Mouse (Mus musculus) limb, embryonic 15.5 days (tissue): ENCODE results near the gene Acot1. TPM values are rescaled to one million over a fixed set of nuclear protein-coding genes. Genes with fewer than 3 reads are reported as not detected.
"Not testable (repeated sequence)": the region's sequence is repeated elsewhere in the genome, so short reads cannot be mapped to it uniquely, and the experiment has no call there.

Source experiments
- ATAC-seq: fragments of 200-750 bp; cut with Nextera tagmentation; 2 replicates; pipeline ENCODE4 v1.8.0; 2017; ENCODE audit warnings: low read depth, moderate TSS enrichment; ENCODE audit not compliant: insufficient number of reproducible peaks, low FRiP score, low TSS enrichment
- H3K27ac ChIP-seq: fragments of 300-500 bp; sonication (generic); 2 replicates; pipeline ENCODE4 v1.5.1; 2015; ENCODE audit warnings: moderate library complexity, mild to moderate bottlenecking, inconsistent platforms
- H3K27me3 ChIP-seq: fragments of 300-500 bp; sonication (generic); 2 replicates; pipeline ENCODE4 v1.6.1; 2015; ENCODE audit warnings: inconsistent platforms
- H3K36me3 ChIP-seq: fragments of 300-500 bp; sonication (generic); 2 replicates; pipeline ENCODE4 v1.6.1; 2015; ENCODE audit warnings: inconsistent platforms
- H3K4me1 ChIP-seq: fragments of 300-500 bp; sonication (generic); 2 replicates; pipeline ENCODE4 v1.6.1; 2015; ENCODE audit warnings: inconsistent platforms
- H3K4me2 ChIP-seq: fragments of 300-500 bp; sonication (generic); 2 replicates; pipeline ENCODE4 v1.6.1; 2015; ENCODE audit warnings: mild to moderate bottlenecking, inconsistent platforms
- H3K4me3 ChIP-seq: fragments of 300-500 bp; sonication (generic); 2 replicates; pipeline ENCODE4 v1.5.1; 2015; ENCODE audit warnings: mild to moderate bottlenecking, inconsistent platforms
- H3K9ac ChIP-seq: fragments of 300-500 bp; sonication (generic); 2 replicates; pipeline ENCODE4 v1.6.1; 2015; ENCODE audit warnings: inconsistent platforms
- H3K9me3 ChIP-seq: fragments of 300-500 bp; sonication (generic); 2 replicates; pipeline ENCODE4 v1.6.1; 2016; ENCODE audit warnings: inconsistent platforms
- WGBS: fragments of 180-500 bp; shearing (Covaris S2); methylation state at CpG from one replicate; pipeline ENCODE4 v1.1.7; 2015; 5-methylcytosine and 5-hydroxymethylcytosine counted together
- polyA plus RNA-seq: library from polyadenylated mRNA; unstranded; fragments of >200 nt; fragmentation: Nextera tagmentation; extraction: Ambion mirVana; gene quantifications from 2 replicates; pipeline ENCODE4 v1.2.1, GENCODE M21; 2015

Acot1 gene
- polyA plus RNA-seq, 1 experiment from 2014 or later = 58.3 TPM

DNA sequence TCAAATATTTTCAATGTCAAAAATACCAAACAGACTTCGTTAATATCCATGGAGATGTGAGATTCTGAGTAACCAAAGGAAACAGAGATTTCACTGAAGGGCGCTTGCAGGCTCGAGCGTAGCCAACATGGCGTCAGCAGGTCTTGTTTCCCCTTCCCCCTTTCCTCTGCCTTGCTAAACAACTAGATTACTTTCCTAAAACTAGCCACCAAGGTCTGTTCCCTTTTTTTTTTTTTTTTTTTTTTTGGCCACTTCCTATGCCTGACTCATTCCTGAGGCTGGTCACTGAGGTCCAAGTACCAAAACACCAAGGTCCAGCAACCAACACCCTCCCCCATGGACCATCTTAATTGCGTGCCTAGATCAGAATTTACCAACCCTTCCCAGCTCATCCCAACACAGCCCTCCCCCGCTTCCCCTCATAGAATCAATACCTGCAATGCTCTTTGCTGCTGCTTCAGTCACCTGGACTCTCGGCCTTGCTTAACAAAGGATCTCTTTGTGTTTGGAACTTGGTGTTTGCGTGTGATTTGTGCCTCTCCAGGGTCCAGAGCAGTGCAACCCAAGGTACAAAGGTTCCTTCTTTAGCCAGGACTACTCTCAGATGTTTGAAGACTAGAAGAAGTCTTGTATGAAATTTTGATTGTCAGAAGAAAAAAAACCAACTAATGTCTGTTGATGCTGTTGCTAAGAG lies 13.9 kb downstream of the Acot1 start:
- no peaks in the 10 kb centered on the region for H3K27me3 ChIP-seq
- no peak overlapping the region for H3K9ac ChIP-seq
- H3K4me2 ChIP-seq = no peak overlapping the region
- no peaks in the 10 kb centered on the region for H3K9me3 ChIP-seq
- H3K36me3 ChIP-seq = no peaks in the 10 kb centered on the region
- no peak overlapping the region for H3K27ac ChIP-seq
- no peak overlapping the region for H3K4me3 ChIP-seq
- no peaks in the 10 kb centered on the region for H3K4me1 ChIP-seq
- 78% methylated on average over 9 of the region's 9 CpGs for WGBS
- ATAC-seq = no peak

DNA sequence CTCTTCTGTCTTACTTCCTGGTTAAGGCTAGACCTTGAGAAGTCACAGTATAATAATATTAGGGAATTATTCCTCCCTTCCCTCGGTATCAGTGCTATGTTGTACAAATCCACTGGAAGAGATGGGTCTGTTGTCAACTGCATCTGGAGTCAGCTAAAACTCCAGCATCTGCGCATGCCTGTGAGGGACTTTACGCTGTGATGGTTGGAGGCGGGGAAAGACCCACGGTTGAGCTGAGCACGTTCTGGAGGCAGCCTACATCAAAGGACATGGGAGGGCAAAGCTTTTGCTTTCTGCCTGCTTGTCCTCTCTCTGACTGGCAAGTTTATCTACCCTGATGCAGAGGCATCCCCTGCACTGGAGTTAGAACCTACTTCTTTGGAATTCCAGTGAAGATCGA lies 16.6 kb downstream of the Acot1 start:
- no peak overlapping the region for H3K4me2 ChIP-seq
- ATAC-seq = no peak
- 81% methylated on average over 7 of the region's 7 CpGs for WGBS
- no peaks in the 10 kb centered on the region for H3K4me1 ChIP-seq
- no peak overlapping the region for H3K9ac ChIP-seq
- H3K27ac ChIP-seq = no peak overlapping the region
- H3K27me3 ChIP-seq = no peaks in the 10 kb centered on the region
- no peaks in the 10 kb centered on the region for H3K36me3 ChIP-seq
- no peaks in the 10 kb centered on the region for H3K9me3 ChIP-seq
- H3K4me3 ChIP-seq = no peak overlapping the region

DNA sequence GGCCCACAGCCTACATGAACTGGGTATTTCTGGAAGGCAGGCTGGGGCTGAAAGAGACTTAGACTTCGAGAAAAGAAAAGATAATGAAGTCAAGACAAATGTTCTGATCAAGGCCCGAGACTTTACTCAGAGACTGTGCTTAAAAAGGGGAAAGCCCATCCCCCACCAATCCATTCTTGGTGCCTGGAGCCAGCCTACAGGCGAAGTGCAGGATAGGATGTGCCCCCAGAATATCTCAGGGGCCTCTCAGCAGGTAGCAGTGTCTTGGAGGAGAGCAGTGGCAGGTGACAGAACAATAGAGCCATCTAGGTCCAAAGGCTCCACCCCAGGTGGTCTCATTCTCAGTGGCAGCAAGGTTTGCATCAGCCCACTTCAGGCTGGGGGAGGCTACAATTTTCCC lies 19.0 kb downstream of the Acot1 start:
- not testable (repeated sequence) for ATAC-seq, H3K9ac ChIP-seq, H3K27me3 ChIP-seq, H3K9me3 ChIP-seq, H3K4me3 ChIP-seq, H3K36me3 ChIP-seq, H3K27ac ChIP-seq, H3K4me2 ChIP-seq, H3K4me1 ChIP-seq
- 68% methylated on average over 3 of the region's 3 CpGs for WGBS

DNA sequence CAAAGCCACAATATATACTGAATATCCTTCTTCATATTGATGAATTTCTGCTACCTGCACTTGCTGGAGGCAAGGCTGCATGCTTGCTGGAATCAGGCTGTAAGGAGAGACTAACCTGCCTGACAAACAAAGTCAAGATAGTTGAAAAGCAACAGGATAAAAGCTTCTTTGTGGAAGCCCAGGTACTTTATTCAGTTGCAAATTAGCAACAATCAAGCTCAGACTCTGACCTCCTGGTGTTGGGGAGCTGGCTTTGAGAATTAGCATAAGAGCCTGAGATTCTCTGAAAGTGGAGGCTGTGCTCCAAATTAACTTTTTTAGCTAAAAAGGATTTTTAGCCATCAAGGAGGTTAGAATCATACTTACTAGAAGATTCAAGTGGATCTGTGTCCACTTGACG lies 19.8 kb downstream of the Acot1 start:
- H3K4me2 ChIP-seq, ATAC-seq, H3K27me3 ChIP-seq, H3K36me3 ChIP-seq, H3K4me3 ChIP-seq, H3K9me3 ChIP-seq, H3K4me1 ChIP-seq, H3K27ac ChIP-seq, H3K9ac ChIP-seq: not testable (repeated sequence)
- 100% methylated on average over 1 of the region's 1 CpGs for WGBS

DNA sequence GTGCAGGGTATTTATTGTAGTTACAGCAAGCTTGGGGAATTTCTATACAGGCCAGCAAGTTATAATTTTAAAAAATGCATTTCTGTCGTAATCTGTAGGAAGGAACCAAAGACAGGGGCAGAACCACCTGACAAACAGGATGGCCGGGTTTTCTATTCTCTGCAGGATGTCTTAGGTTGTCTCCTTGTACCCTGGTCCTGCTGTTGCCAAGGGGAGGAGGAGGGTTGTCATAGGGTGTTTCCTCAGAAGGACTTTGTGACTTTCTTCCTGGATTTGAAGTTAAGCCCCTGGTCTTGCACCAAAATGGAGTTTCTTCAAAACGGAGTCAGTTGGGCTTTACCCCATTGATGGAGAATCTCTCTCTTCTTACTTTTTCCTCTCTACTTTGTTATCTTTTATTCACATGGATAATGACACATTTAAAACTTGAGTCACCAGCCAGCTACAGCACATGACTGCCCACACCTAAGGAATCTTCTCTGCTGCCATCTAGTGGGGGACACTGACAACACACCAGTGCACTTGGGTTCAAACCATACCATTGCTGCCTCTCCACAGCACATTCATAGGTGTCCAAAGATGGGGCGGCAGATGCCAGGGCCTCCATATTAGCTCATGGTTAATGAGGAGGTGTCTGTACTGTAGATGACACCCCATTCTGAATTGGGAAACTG lies 21.5 kb downstream of the Acot1 start:
- WGBS = 63% methylated on average over 4 of the region's 4 CpGs
- Histone ChIP-seq H3K9me3 (no peaks in the 10 kb centered on the region), H3K4me2 (no peak overlapping the region), H3K27me3 (no peaks in the 10 kb centered on the region), H3K36me3 (no peaks in the 10 kb centered on the region), H3K27ac (no peak overlapping the region), H3K9ac (no peak overlapping the region), H3K4me3 (no peak overlapping the region), H3K4me1 (no peaks in the 10 kb centered on the region)
- ATAC-seq = no peak

DNA sequence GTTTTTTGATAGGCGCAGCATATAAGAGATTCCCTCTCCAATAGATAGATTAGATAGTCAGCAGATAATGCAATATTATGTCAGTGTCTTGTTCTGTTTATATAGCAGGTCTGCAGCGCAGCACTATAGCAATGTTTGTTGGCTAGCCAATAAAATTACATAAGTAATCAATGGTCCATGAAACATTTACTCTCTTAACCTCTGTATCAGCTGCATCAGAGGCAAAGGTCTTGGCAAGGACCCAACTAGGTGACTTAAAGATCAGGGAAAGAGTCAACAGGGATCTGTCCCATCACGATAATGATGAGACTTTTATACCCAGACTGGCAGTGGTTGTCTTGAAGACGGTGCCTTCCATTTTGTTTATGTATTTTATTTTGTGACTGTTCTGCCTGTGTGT lies 23.6 kb downstream of the Acot1 start:
- WGBS = 93% methylated on average over 4 of the region's 4 CpGs
- no peaks in the 10 kb centered on the region for H3K9me3 ChIP-seq
- no peaks in the 10 kb centered on the region for H3K4me1 ChIP-seq
- ATAC-seq = no peak
- no peak overlapping the region for H3K27ac ChIP-seq
- no peaks in the 10 kb centered on the region for H3K27me3 ChIP-seq
- H3K9ac ChIP-seq = no peak overlapping the region
- no peak overlapping the region for H3K4me2 ChIP-seq
- H3K36me3 ChIP-seq = no peaks in the 10 kb centered on the region
- no peak overlapping the region for H3K4me3 ChIP-seq

DNA sequence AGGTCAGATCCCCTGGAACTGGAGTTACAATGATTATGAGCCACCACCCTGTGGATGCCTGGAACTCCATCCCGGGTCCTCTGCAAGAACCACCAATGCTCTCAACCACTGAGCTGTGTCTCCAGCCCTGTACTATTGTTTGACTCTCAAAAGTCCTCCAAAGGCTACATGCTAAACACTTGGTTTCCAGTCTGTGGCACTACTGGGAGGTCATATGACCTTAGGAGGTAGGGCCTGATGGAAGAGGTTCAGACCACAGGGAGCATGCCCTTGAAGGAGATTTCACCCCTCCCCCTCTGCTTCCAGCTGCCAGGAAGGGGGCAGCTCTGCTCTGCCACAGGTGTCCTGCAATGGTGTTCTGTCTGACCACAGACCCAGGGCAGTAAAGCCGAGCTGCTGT lies 24.0 kb downstream of the Acot1 start:
- not testable (repeated sequence) for H3K27ac ChIP-seq, H3K27me3 ChIP-seq, H3K9me3 ChIP-seq, H3K36me3 ChIP-seq, ATAC-seq, H3K9ac ChIP-seq, H3K4me1 ChIP-seq, H3K4me3 ChIP-seq, H3K4me2 ChIP-seq
- 70% methylated on average over 2 of the region's 2 CpGs for WGBS

DNA sequence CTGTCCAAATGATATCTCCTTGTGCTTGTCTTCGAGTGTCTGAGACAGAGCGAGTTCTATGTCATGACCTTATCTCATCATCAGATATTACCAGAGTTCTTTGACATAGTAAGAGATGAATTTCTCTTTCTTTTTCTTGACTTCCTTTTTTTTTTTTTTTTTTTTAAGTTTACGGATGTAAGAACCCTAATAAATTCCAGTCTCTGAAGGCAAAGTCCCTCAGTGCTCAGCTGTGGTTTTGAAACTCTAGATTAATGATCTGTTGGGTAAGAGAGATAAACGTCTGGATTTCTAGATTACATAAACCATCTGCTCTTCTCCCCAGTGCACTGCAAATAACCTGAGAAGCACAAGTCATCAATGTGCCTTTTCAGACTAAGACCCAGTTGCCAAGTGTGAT lies 24.8 kb downstream of the Acot1 start:
- Histone ChIP-seq H3K4me1 (no peaks in the 10 kb centered on the region), H3K36me3 (no peaks in the 10 kb centered on the region), H3K9me3 (no peaks in the 10 kb centered on the region), H3K27ac (no peak overlapping the region), H3K4me2 (no peak overlapping the region), H3K4me3 (no peak overlapping the region), H3K9ac (no peak overlapping the region), H3K27me3 (no peaks in the 10 kb centered on the region)
- no peak for ATAC-seq
- 42% methylated on average over 4 of the region's 4 CpGs for WGBS

DNA sequence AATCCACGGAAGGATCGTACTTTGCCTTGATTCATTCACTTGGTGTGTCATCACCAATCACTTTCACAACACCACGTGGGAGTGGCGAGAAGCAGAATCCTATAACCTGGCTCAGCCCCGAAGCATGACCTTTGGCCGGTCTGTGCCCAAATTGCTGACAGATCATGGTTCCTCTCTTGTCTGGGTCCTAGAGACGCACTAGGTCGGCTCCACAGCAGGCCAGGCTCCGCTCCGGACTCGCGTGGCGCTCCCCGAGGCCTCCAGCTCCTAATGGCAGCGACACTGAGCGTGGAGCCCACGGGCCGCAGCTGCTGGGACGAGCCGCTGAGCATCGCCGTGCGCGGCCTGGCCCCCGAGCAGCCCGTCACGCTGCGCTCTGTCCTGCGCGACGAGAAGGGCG lies 29.0 kb downstream of the Acot1 start, which contains the start of gene Acot4:
Gene Acot4 (plus strand): TSS at position 139 of the 400 bp plus-strand sequence.
- Histone ChIP-seq H3K9ac (0 out of 2 replicates have a peak within 1 kb of the TSS, but pooled peaks have one; percentile 20), H3K4me3 (peak within 1 kb of the TSS; percentile 46), H3K4me2 (peak within 1 kb of the TSS; percentile 67)
- not testable (repeated sequence) for H3K4me1 ChIP-seq, ATAC-seq, H3K27me3 ChIP-seq, H3K27ac ChIP-seq, H3K36me3 ChIP-seq, H3K9me3 ChIP-seq
- WGBS = 7% methylated on average over 22 of the region's 32 CpGs

DNA sequence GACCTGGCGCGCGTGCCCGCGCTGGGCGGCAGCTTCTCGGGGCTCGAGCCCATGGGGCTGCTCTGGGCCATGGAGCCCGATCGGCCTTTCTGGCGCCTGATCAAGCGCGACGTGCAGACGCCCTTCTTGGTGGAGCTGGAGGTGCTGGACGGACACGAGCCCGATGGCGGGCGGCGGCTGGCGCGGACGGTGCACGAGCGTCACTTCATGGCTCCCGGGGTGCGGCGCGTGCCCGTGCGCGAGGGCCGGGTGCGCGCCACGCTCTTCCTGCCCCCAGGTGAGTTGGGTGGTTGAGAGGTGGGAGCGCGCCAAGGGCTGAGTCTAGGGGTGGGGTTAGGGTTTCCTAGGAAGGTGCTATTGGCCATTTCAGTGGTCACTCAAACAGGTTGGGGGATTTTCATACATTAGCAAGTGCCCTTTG lies 29.4 kb downstream of the Acot1 start, which contains the start of gene Gm49366:
Gene Gm49366 (plus strand): TSS at position 245 of the 421 bp plus-strand sequence.
- WGBS = 1% methylated on average over 39 of the region's 39 CpGs
- Histone ChIP-seq H3K4me3 (peak within 1 kb of the TSS; percentile 46), H3K4me2 (peak within 1 kb of the TSS; percentile 67), H3K9ac (0 out of 2 replicates have a peak within 1 kb of the TSS, but pooled peaks have one; percentile 20)
- H3K4me1 ChIP-seq, H3K36me3 ChIP-seq, H3K9me3 ChIP-seq, H3K27me3 ChIP-seq, H3K27ac ChIP-seq: not testable (repeated sequence)
- ATAC-seq = 0 out of 2 replicates have a peak, but pooled peaks have one; percentile 24

DNA sequence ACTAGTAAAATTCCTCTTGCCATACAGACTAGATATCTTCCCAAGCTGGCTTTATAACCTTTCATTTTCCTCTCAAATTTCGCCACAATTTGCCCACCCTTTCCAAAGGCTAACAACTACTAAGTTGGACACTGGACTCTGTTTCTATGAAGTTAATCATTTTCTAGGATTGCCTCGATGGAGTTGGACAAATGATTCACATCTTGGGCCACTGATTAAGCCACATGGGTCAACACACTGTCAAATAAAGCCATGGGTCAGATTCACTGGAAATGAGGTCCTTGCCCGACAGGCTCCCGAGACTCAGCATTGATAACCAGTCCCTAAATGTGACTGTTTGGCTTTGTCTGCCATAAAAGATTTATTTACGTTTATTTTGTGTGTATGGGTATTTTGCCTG lies 33.0 kb downstream of the Acot1 start:
- Histone ChIP-seq H3K4me1 (no peaks in the 10 kb centered on the region), H3K36me3 (no peaks in the 10 kb centered on the region), H3K4me2 (no peak overlapping the region), H3K9me3 (no peaks in the 10 kb centered on the region), H3K4me3 (no peak overlapping the region), H3K27me3 (no peaks in the 10 kb centered on the region), H3K9ac (no peak overlapping the region), H3K27ac (no peak overlapping the region)
- no peak for ATAC-seq
- 84% methylated on average over 5 of the region's 5 CpGs for WGBS

DNA sequence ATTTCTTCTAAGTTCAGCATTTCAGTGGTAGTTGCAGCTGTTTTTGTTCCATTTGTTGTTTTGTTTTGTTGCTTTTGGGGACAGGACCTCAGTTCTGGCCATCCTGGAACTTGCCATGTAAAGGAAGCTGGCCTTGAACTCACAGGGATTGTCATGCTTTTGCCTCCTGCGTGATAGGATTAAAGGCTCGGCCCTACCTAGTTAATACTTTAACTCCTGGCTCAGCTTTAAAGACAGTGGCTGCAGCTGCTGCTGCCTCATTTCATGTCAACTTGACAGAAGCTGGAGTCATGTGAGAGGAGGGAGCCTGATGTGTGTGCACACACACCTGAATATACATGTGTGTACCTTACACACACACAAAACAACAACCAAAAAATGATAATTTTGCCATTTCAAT lies 34.8 kb downstream of the Acot1 start:
- ATAC-seq = no peak
- no peaks in the 10 kb centered on the region for H3K27me3 ChIP-seq
- no peak overlapping the region for H3K9ac ChIP-seq
- H3K4me2 ChIP-seq = no peak overlapping the region
- 59% methylated on average over 2 of the region's 2 CpGs for WGBS
- H3K36me3 ChIP-seq = no peaks in the 10 kb centered on the region
- H3K9me3 ChIP-seq = no peaks in the 10 kb centered on the region; the same call in 1 of the 2 replicates
- H3K4me3 ChIP-seq = no peak overlapping the region
- no peaks in the 10 kb centered on the region for H3K4me1 ChIP-seq
- H3K27ac ChIP-seq = no peak overlapping the region
